Mouse (Mus musculus): ENCODE data around the gene 2410015M20Rik. TPM values are rescaled to one million over a fixed set of nuclear protein-coding genes. Genes with fewer than 3 reads are reported as not detected.
A peak's percentile ranks its signal among the peaks of the same experiment; 100 is the strongest.

The 2410015M20Rik gene
- polyA plus RNA-seq, 1 experiment from 2014 or later, result 209 TPM

GRCm38 (mm10) chr17:56603186-56604069 lies 6.1 kb downstream of the 2410015M20Rik start:
- Histone ChIP-seq H3K4me1 (ENCODE audit: control insufficient read depth, insufficient read depth, low read length) (no peaks in the 10 kb centered on the region), H3K9me3 (replicated peaks; ENCODE audit: control insufficient read depth, low read length) (no peaks in the 10 kb centered on the region), H3K27ac (replicated peaks; ENCODE audit: low read depth, low read length) (no peak overlapping the region), H3K27me3 (ENCODE audit: control insufficient read depth, insufficient read depth, low read length) (no peaks in the 10 kb centered on the region), H3K9ac (replicated peaks; ENCODE audit: low read length) (no peak overlapping the region), H3K4me2 (ENCODE audit: low read depth, low read length) (no peak overlapping the region), H3K4me3 (ENCODE audit: low read depth, low read length) (no peak overlapping the region), H3K36me3 (replicated peaks; ENCODE audit: control insufficient read depth, insufficient read depth, low read depth, low read length) (peaks cover 53% of the 10 kb centered on the region)
- DNase-seq (ENCODE audit: low spot score), result no peak
- 94% methylated on average over 28 of the region's 28 CpGs for WGBS
- ATAC-seq (replicated peaks; ENCODE audit: insufficient number of reproducible peaks, low FRiP score, low TSS enrichment, low read depth), result no peak

DNA sequence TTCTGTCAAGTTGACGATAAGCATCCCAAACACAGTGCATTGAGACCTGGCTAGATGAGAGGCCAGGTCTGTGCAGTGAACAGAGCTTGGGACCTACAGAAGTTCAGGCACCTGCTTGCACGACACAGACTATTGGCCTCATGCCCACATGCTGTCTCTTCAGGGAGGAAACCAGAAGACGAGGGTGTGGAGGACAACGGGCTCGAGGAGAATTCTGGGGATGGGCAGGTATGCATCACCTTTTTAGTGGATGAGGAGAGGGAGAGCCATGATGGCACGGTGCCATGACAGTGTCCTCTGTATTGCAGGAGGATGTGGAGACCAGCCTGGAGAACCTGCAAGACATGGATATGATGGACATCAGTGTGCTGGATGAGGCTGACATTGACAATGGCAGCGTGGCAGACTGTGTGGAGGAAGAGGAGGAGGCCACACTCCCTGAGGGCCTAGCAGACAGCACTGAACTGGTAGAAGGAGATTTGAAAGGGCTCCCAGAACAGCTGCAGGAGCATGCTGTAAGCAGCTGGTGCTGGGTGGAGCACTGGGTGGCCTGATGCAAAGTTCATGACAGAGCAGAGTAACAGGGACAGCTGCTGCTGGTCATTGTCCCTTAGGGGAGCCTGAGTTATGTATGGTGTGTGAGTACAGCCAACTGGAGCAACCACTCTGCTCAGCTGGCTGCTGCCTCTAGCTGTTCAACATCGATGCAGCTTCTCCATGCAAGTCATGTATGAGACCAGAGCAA lies 15.9 kb downstream of the 2410015M20Rik start:
- no peak overlapping the region for H3K9ac ChIP-seq (replicated peaks; ENCODE audit: low read length)
- H3K27me3 ChIP-seq (ENCODE audit: control insufficient read depth, insufficient read depth, low read length), result no peaks in the 10 kb centered on the region
- H3K27ac ChIP-seq (replicated peaks; ENCODE audit: low read depth, low read length), result no peak overlapping the region
- H3K9me3 ChIP-seq (replicated peaks; ENCODE audit: control insufficient read depth, low read length), result no peaks in the 10 kb centered on the region
- H3K36me3 ChIP-seq (replicated peaks; ENCODE audit: control insufficient read depth, insufficient read depth, low read depth, low read length), result peaks cover 41% of the 10 kb centered on the region
- no peaks in the 10 kb centered on the region for H3K4me1 ChIP-seq (ENCODE audit: control insufficient read depth, insufficient read depth, low read length)
- DNase-seq (ENCODE audit: low spot score), result no peak
- no peak for ATAC-seq (replicated peaks; ENCODE audit: insufficient number of reproducible peaks, low FRiP score, low TSS enrichment, low read depth)
- no peak overlapping the region for H3K4me3 ChIP-seq (ENCODE audit: low read depth, low read length)
- H3K4me2 ChIP-seq (ENCODE audit: low read depth, low read length), result no peak overlapping the region
- WGBS, result 90% methylated on average over 8 of the region's 8 CpGs

DNA sequence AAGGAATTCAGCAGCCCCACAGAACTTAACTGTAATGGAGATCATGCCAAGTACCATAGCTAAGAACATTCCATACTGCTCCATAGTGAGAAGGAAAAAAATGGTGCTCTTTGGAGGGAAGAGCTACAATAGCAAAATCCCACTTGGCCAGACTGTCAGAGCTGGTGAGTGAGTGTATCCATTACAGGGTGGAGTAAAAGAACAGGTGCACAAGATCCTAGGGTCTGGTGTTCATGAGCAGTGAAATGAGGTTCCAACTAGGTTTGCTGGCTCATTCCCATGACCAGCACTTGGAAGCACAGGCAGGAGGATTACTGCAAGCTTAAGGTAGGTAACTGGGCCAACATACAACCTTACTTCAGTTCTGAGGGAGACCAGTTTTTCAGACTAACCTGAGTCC lies 17.0 kb downstream of the 2410015M20Rik start:
- H3K27ac ChIP-seq (replicated peaks; ENCODE audit: low read depth, low read length), result no peak overlapping the region
- H3K4me1 ChIP-seq (ENCODE audit: control insufficient read depth, insufficient read depth, low read length), result no peaks in the 10 kb centered on the region
- H3K9me3 ChIP-seq (replicated peaks; ENCODE audit: control insufficient read depth, low read length), result no peaks in the 10 kb centered on the region
- H3K4me3 ChIP-seq (ENCODE audit: low read depth, low read length), result no peak overlapping the region
- H3K36me3 ChIP-seq (replicated peaks; ENCODE audit: control insufficient read depth, insufficient read depth, low read depth, low read length), result peaks cover 41% of the 10 kb centered on the region
- ATAC-seq (replicated peaks; ENCODE audit: insufficient number of reproducible peaks, low FRiP score, low TSS enrichment, low read depth) (no peak), DNase-seq (ENCODE audit: low spot score) (no peak)
- H3K27me3 ChIP-seq (ENCODE audit: control insufficient read depth, insufficient read depth, low read length), result no peaks in the 10 kb centered on the region
- H3K9ac ChIP-seq (replicated peaks; ENCODE audit: low read length), result no peak overlapping the region
- H3K4me2 ChIP-seq (ENCODE audit: low read depth, low read length), result no peak overlapping the region

DNA sequence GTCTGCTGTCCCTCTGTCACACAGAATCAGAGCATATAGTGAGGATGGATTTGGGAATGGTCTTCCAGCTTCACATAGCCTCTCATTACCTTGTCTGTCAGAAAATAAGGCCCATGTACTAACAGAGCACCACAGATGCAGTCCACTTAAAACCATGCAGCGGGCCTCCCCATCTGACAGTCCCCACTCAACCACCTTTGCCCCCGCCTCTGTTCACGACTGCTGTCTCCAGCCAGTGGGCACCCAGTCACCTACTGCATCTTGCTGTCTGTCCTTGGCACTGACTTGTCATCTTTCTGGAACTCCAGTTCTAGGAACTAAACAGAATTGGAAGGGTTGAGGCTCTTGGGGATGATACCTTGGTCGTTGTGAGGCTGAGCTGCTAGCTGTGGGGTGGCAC lies 20.6 kb downstream of the 2410015M20Rik start:
- Histone ChIP-seq H3K27ac (replicated peaks; ENCODE audit: low read depth, low read length) (no peak overlapping the region), H3K36me3 (replicated peaks; ENCODE audit: control insufficient read depth, insufficient read depth, low read depth, low read length) (peaks cover 25% of the 10 kb centered on the region), H3K9me3 (replicated peaks; ENCODE audit: control insufficient read depth, low read length) (no peaks in the 10 kb centered on the region), H3K9ac (replicated peaks; ENCODE audit: low read length) (no peak overlapping the region), H3K27me3 (ENCODE audit: control insufficient read depth, insufficient read depth, low read length) (no peaks in the 10 kb centered on the region), H3K4me1 (ENCODE audit: control insufficient read depth, insufficient read depth, low read length) (peaks cover 7% of the 10 kb centered on the region; the same call in 1 of the 2 replicates), H3K4me2 (ENCODE audit: low read depth, low read length) (no peak overlapping the region), H3K4me3 (ENCODE audit: low read depth, low read length) (no peak overlapping the region)
- DNase-seq (ENCODE audit: low spot score), result no peak
- no peak for ATAC-seq (replicated peaks; ENCODE audit: insufficient number of reproducible peaks, low FRiP score, low TSS enrichment, low read depth)
- WGBS, result 98% methylated on average over 4 of the region's 4 CpGs

DNA sequence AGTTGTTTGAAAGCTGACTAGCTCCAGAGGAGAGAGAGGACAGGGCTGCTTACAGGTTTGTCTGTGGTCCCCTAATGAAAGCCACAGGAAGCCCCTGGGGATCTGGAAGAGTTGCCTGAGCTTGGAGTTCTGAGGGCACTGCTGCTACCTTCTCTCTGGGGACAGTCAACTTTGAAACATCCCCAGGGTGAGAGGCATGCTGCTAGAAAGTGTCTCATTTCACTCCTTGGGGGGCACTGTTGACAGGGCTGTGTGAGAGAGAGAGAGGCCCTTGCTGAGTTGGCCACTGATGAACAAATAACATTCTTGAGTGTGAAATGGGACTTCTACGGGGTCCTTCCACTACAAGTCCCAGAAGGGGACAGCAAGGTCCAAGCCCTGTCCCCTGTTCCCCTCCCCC lies 21.8 kb downstream of the 2410015M20Rik start:
- H3K4me3 ChIP-seq (ENCODE audit: low read depth, low read length), result no peak overlapping the region
- H3K27ac ChIP-seq (replicated peaks; ENCODE audit: low read depth, low read length), result no peak overlapping the region
- no peak overlapping the region for H3K4me2 ChIP-seq (ENCODE audit: low read depth, low read length)
- no peak for DNase-seq (ENCODE audit: low spot score)
- no peak overlapping the region for H3K9ac ChIP-seq (replicated peaks; ENCODE audit: low read length)
- no peaks in the 10 kb centered on the region for H3K9me3 ChIP-seq (replicated peaks; ENCODE audit: control insufficient read depth, low read length)
- H3K36me3 ChIP-seq (replicated peaks; ENCODE audit: control insufficient read depth, insufficient read depth, low read depth, low read length), result peaks cover 22% of the 10 kb centered on the region
- no peaks in the 10 kb centered on the region for H3K27me3 ChIP-seq (ENCODE audit: control insufficient read depth, insufficient read depth, low read length)
- WGBS, result 63% methylated on average over 1 of the region's 1 CpGs
- no peak for ATAC-seq (replicated peaks; ENCODE audit: insufficient number of reproducible peaks, low FRiP score, low TSS enrichment, low read depth)
- H3K4me1 ChIP-seq (ENCODE audit: control insufficient read depth, insufficient read depth, low read length), result peaks cover 7% of the 10 kb centered on the region; the same call in 1 of the 2 replicates

DNA sequence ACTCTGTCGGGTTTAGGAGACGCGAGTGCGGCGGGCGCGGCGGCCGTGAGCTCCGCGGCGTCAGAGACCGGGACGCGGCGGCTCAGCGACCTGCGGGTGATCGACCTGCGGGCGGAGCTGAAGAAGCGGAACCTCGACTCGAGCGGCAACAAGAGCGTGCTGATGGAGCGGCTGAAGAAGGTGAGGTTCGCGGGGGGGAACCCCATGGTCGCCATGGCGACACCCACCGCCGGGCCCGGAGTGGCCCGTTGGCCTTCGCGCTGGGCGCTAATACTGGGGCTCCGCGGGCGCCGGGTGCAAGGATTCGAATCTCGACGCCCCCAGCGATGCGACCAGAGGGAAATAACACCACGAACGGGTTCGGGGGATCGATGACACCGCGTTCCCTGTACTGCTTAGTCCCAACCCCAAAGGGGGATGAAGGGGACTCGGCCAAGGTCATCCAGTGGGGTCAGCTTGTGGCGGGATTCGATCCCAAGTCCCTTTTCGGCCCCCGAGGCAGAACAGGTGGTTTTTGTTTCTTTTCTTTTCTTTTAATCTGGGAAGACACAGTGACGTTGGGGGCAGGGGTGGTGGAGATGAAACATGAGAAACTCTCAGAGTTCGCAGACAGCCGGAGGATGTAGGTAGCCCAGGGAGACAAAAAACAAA lies 24.3 kb downstream of the 2410015M20Rik start:
- peak; percentile 56 for DNase-seq (ENCODE audit: low spot score)
- under 1% methylated on average over 61 of the region's 61 CpGs for WGBS
- Histone ChIP-seq H3K36me3 (replicated peaks; ENCODE audit: control insufficient read depth, insufficient read depth, low read depth, low read length) (peaks cover 25% of the 10 kb centered on the region), H3K9ac (replicated peaks; ENCODE audit: low read length) (peak overlapping the region; percentile 92), H3K27ac (replicated peaks; ENCODE audit: low read depth, low read length) (peak overlapping the region; percentile 86), H3K4me2 (ENCODE audit: low read depth, low read length) (peak overlapping the region; percentile 76), H3K4me3 (ENCODE audit: low read depth, low read length) (peak overlapping the region; percentile 94), H3K9me3 (replicated peaks; ENCODE audit: control insufficient read depth, low read length) (no peaks in the 10 kb centered on the region), H3K27me3 (ENCODE audit: control insufficient read depth, insufficient read depth, low read length) (no peaks in the 10 kb centered on the region), H3K4me1 (ENCODE audit: control insufficient read depth, insufficient read depth, low read length) (peaks cover 7% of the 10 kb centered on the region; the same call in 1 of the 2 replicates)
- no peak; the same call in 1 of the 2 replicates for ATAC-seq (replicated peaks; ENCODE audit: insufficient number of reproducible peaks, low FRiP score, low TSS enrichment, low read depth)

- peak within 1 kb of the TSS; percentile 94 for H3K4me3 ChIP-seq (ENCODE audit: low read depth, low read length)
- H3K4me2 ChIP-seq (ENCODE audit: low read depth, low read length), result peak within 1 kb of the TSS; percentile 81
- H3K9me3 ChIP-seq (replicated peaks; ENCODE audit: control insufficient read depth, low read length), result no peaks in the 10 kb centered on the region
- H3K9ac ChIP-seq (replicated peaks; ENCODE audit: low read length), result peak within 1 kb of the TSS; percentile 92
- peaks cover 7% of the 10 kb centered on the region; the same call in 1 of the 2 replicates for H3K4me1 ChIP-seq (ENCODE audit: control insufficient read depth, insufficient read depth, low read length)
- WGBS, result under 1% methylated on average over 99 of the region's 101 CpGs
- peak within 1 kb of the TSS; percentile 86 for H3K27ac ChIP-seq (replicated peaks; ENCODE audit: low read depth, low read length)
- no peaks in the 10 kb centered on the region for H3K27me3 ChIP-seq (ENCODE audit: control insufficient read depth, insufficient read depth, low read length)
- peak; percentile 94 for ATAC-seq (replicated peaks; ENCODE audit: insufficient number of reproducible peaks, low FRiP score, low TSS enrichment, low read depth)
- DNase-seq (ENCODE audit: low spot score), result peak; percentile 99
- H3K36me3 ChIP-seq (replicated peaks; ENCODE audit: control insufficient read depth, insufficient read depth, low read depth, low read length), result peaks cover 22% of the 10 kb centered on the region
These were observed 25.1 kb downstream of the 2410015M20Rik start, which contains the start of the genes Safb2 and Safb for GRCm38 (mm10) chr17:56584257-56585130. Safb2 (minus strand) TSS chr17:56584585. Safb (plus strand) TSS chr17:56584825.

All from embryonic facial prominence, embryonic 11.5 days (tissue).